Mouse (Mus musculus): ENCODE measurements around the gene Il18r1. TPM values are rescaled to one million over a fixed set of nuclear protein-coding genes. Genes with fewer than 3 reads are reported as not detected.

Gene Il18r1
- polyA plus RNA-seq, 1 experiment, result not detected

DNA sequence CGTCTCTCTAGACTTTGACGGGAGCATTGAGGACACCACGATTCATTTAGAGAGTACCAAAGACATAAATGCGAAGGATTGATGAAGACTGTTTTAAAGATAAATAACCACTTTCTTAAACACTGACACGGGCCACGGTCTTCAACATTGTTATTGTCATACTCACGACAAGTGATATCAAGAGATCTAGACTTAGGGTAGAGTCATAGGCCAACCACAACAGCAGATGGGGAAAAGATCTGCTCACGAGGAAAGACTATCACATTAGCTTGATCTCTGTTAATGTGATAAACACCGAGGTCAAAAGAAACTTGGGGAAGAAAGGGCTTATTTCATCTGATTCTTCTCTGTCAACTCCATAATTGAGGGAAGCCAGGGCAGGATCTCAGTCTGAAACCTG, 38.1 kb upstream of the Il18r1 start:
- Histone ChIP-seq H3K4me2 (ENCODE audit: low read depth) (no peak overlapping the region), H3ac (ENCODE audit: control insufficient read depth, insufficient read length) (no peak overlapping the region), H3K79me2 (ENCODE audit: control insufficient read depth, insufficient read depth) (no peaks in the 10 kb centered on the region), H3K27me3 (ENCODE audit: control insufficient read depth, insufficient read depth, insufficient read length) (no peaks in the 10 kb centered on the region), H3K36me3 (ENCODE audit: control insufficient read depth, insufficient read depth) (no peaks in the 10 kb centered on the region), H3K4me3 (no peak overlapping the region)
- TF ChIP-seq POLR2AphosphoS2 (IDR thresholded peaks at IDR 0.05; ENCODE audit: insufficient read length, low read depth), result no peak
- no peak for TF ChIP-seq TCF3 (IDR thresholded peaks at IDR 0.05; ENCODE audit: insufficient read length, low read depth)
- no peak for TF ChIP-seq MYOD1 (IDR thresholded peaks at IDR 0.05; ENCODE audit: control insufficient read depth in 1 of 3, insufficient read length in 2 of 3, low read depth in 2 of 3)
- TF ChIP-seq SRF (IDR thresholded peaks at IDR 0.05; ENCODE audit: control insufficient read depth, insufficient read length, low read depth), result no peak
- no peak for TF ChIP-seq REST (IDR thresholded peaks at IDR 0.05; ENCODE audit: insufficient read depth, insufficient read length)
- no peak for TF ChIP-seq E2F4 (IDR thresholded peaks at IDR 0.05; ENCODE audit: insufficient read depth)
- no peak for TF ChIP-seq USF1 (IDR thresholded peaks at IDR 0.05; ENCODE audit: low read depth)
- no peak for TF ChIP-seq MYOG (IDR thresholded peaks at IDR 0.05; ENCODE audit: control insufficient read depth in 1 of 3, insufficient read depth in 1 of 3, insufficient read length in 2 of 3, low read depth in 2 of 3)
- TF ChIP-seq TCF12 (IDR thresholded peaks at IDR 0.05; ENCODE audit: insufficient read depth, poor library complexity, severe bottlenecking), result no peak
- no peak for TF ChIP-seq CEBPB (IDR thresholded peaks at IDR 0.05; ENCODE audit: insufficient read depth, poor library complexity, severe bottlenecking)
- TF ChIP-seq POLR2A (IDR thresholded peaks at IDR 0.05; ENCODE audit: insufficient read length, low read depth), result no peak
- no peak for TF ChIP-seq MAX (IDR thresholded peaks at IDR 0.05; ENCODE audit: low read depth)

DNA sequence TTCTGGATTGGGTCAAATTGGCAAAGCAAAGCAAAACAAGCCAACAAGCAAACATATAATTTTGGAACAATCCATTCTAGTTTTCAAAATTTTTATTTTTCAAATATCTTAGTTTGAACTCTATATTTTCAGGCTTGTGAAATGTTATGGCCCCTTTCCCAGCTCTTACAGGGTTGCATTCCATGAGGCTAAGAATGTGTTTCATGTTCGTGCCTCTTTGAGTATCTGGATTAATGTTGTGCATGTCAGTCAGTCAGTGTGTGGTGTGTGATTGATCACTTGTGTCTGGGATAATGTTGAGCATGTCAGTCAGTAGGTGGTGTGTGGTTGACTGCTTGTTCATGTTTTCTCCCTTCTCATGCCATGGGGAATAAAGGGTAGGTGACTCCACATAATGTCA, 37.5 kb upstream of the Il18r1 start:
- Histone ChIP-seq H3K36me3 (ENCODE audit: control insufficient read depth, insufficient read depth) (no peaks in the 10 kb centered on the region), H3K4me3 (no peak overlapping the region), H3ac (ENCODE audit: control insufficient read depth, insufficient read length) (no peak overlapping the region), H3K79me2 (ENCODE audit: control insufficient read depth, insufficient read depth) (no peaks in the 10 kb centered on the region), H3K27me3 (ENCODE audit: control insufficient read depth, insufficient read depth, insufficient read length) (no peaks in the 10 kb centered on the region), H3K4me2 (ENCODE audit: low read depth) (no peak overlapping the region)
- TF ChIP-seq E2F4 (IDR thresholded peaks at IDR 0.05; ENCODE audit: insufficient read depth), result no peak
- no peak for TF ChIP-seq REST (IDR thresholded peaks at IDR 0.05; ENCODE audit: insufficient read depth, insufficient read length)
- TF ChIP-seq MYOG (IDR thresholded peaks at IDR 0.05; ENCODE audit: control insufficient read depth in 1 of 3, insufficient read depth in 1 of 3, insufficient read length in 2 of 3, low read depth in 2 of 3), result no peak
- TF ChIP-seq MYOD1 (IDR thresholded peaks at IDR 0.05; ENCODE audit: control insufficient read depth in 1 of 3, insufficient read length in 2 of 3, low read depth in 2 of 3), result no peak
- TF ChIP-seq POLR2A (IDR thresholded peaks at IDR 0.05; ENCODE audit: insufficient read length, low read depth), result no peak
- TF ChIP-seq TCF3 (IDR thresholded peaks at IDR 0.05; ENCODE audit: insufficient read length, low read depth), result no peak
- no peak for TF ChIP-seq SRF (IDR thresholded peaks at IDR 0.05; ENCODE audit: control insufficient read depth, insufficient read length, low read depth)
- TF ChIP-seq TCF12 (IDR thresholded peaks at IDR 0.05; ENCODE audit: insufficient read depth, poor library complexity, severe bottlenecking), result no peak
- TF ChIP-seq CEBPB (IDR thresholded peaks at IDR 0.05; ENCODE audit: insufficient read depth, poor library complexity, severe bottlenecking), result no peak
- no peak for TF ChIP-seq MAX (IDR thresholded peaks at IDR 0.05; ENCODE audit: low read depth)
- no peak for TF ChIP-seq POLR2AphosphoS2 (IDR thresholded peaks at IDR 0.05; ENCODE audit: insufficient read length, low read depth)
- no peak for TF ChIP-seq USF1 (IDR thresholded peaks at IDR 0.05; ENCODE audit: low read depth)

DNA sequence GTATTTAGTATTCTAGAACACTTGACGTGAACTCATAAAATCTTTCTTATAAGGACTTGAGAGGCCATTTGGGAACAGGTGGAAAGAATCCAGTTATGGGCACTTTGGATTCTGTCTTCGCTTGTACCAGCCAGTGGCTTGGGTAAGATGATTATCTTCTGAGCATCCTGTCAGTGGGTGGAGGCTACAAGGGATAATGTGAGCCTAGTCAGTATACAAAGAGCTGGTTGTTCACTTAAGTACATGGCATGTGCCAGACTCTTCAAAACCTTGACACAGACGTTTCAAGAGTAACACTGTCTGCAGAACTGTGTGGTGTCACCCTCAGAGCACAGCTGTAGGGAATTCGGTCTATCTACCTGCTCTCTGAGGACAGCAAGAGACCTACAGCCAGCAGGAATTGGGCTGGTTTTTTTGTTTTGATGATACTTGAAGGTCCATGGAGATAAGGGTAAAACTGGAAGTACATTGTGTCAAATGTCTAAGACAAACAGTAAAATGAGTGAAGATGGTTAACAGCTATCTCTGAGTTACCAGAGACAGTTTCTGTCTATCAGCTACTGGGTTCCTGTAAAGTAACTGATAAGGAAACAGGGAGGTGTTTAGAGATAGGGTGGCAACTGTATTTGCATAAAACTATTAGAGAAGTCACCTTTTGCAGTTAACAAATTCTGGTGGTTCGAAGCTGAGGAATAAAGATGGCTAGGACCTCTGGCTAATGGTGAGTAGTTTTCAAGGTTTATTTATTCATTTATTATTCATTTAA, 36.3 kb upstream of the Il18r1 start, which contains the start of gene Il1rl1:
Gene Il1rl1, plus strand, starts transcription at position 661 of the 766 bp plus-strand sequence.
- Histone ChIP-seq H3K4me3 (no peak within 1 kb of the TSS), H3ac (ENCODE audit: control insufficient read depth, insufficient read length) (no peak within 1 kb of the TSS), H3K27me3 (ENCODE audit: control insufficient read depth, insufficient read depth, insufficient read length) (no peaks in the 10 kb centered on the region), H3K4me2 (ENCODE audit: low read depth) (no peak within 1 kb of the TSS), H3K36me3 (ENCODE audit: control insufficient read depth, insufficient read depth) (no peaks in the 10 kb centered on the region), H3K79me2 (ENCODE audit: control insufficient read depth, insufficient read depth) (no peaks in the 10 kb centered on the region)
- TF ChIP-seq MYOG (IDR thresholded peaks at IDR 0.05; ENCODE audit: control insufficient read depth in 1 of 3, insufficient read depth in 1 of 3, insufficient read length in 2 of 3, low read depth in 2 of 3) (no peak), MYOD1 (IDR thresholded peaks at IDR 0.05; ENCODE audit: control insufficient read depth in 1 of 3, insufficient read length in 2 of 3, low read depth in 2 of 3) (no peak), SRF (IDR thresholded peaks at IDR 0.05; ENCODE audit: control insufficient read depth, insufficient read length, low read depth) (no peak), MAX (IDR thresholded peaks at IDR 0.05; ENCODE audit: low read depth) (no peak), REST (IDR thresholded peaks at IDR 0.05; ENCODE audit: insufficient read depth, insufficient read length) (no peak), CEBPB (IDR thresholded peaks at IDR 0.05; ENCODE audit: insufficient read depth, poor library complexity, severe bottlenecking) (no peak), TCF3 (IDR thresholded peaks at IDR 0.05; ENCODE audit: insufficient read length, low read depth) (no peak), POLR2A (IDR thresholded peaks at IDR 0.05; ENCODE audit: insufficient read length, low read depth) (no peak), E2F4 (IDR thresholded peaks at IDR 0.05; ENCODE audit: insufficient read depth) (no peak), USF1 (IDR thresholded peaks at IDR 0.05; ENCODE audit: low read depth) (no peak), POLR2AphosphoS2 (IDR thresholded peaks at IDR 0.05; ENCODE audit: insufficient read length, low read depth) (no peak), TCF12 (IDR thresholded peaks at IDR 0.05; ENCODE audit: insufficient read depth, poor library complexity, severe bottlenecking) (no peak)

DNA sequence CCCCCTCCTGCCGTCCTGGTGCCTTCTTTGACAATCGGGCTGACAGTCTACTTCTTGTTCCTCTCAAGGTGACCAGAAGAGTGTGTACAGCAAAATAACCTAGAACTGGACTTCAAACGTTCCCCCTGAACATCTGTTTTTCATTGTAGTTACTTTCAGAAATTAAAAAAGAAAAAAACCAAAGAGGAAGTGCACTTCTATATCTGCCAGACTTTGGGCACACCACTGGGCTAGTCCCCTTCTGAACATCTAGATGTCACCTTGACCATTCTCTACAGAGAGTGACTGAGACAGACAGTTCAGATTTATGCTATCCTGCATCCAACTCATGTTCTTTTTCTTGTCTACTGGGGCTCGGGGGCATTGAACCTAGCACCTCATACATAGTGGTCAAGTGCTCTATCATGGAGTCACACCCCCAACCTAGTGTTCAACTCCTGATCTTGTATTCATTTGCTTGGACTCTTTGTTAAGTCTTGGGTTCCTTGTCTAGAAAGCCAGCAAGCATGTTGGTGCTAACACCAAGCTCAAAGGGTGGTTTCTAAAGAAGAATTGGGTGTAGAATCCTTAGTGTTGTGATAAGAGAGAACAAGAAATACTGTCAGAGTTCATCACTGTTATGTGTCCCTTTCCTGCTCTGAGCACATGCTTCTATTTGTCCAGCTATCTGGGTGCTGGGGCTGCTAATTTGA, 35.1 kb upstream of the Il18r1 start:
- no peak overlapping the region for H3ac ChIP-seq (ENCODE audit: control insufficient read depth, insufficient read length)
- H3K4me3 ChIP-seq, result no peak overlapping the region
- H3K4me2 ChIP-seq (ENCODE audit: low read depth), result no peak overlapping the region
- no peaks in the 10 kb centered on the region for H3K27me3 ChIP-seq (ENCODE audit: control insufficient read depth, insufficient read depth, insufficient read length)
- H3K79me2 ChIP-seq (ENCODE audit: control insufficient read depth, insufficient read depth), result no peaks in the 10 kb centered on the region
- no peak for TF ChIP-seq POLR2A (IDR thresholded peaks at IDR 0.05; ENCODE audit: insufficient read length, low read depth)
- no peak for TF ChIP-seq TCF3 (IDR thresholded peaks at IDR 0.05; ENCODE audit: insufficient read length, low read depth)
- no peak for TF ChIP-seq USF1 (IDR thresholded peaks at IDR 0.05; ENCODE audit: low read depth)
- no peak for TF ChIP-seq MAX (IDR thresholded peaks at IDR 0.05; ENCODE audit: low read depth)
- no peak for TF ChIP-seq TCF12 (IDR thresholded peaks at IDR 0.05; ENCODE audit: insufficient read depth, poor library complexity, severe bottlenecking)
- TF ChIP-seq MYOD1 (IDR thresholded peaks at IDR 0.05; ENCODE audit: control insufficient read depth in 1 of 3, insufficient read length in 2 of 3, low read depth in 2 of 3), result no peak
- no peak for TF ChIP-seq E2F4 (IDR thresholded peaks at IDR 0.05; ENCODE audit: insufficient read depth)
- H3K36me3 ChIP-seq (ENCODE audit: control insufficient read depth, insufficient read depth), result no peaks in the 10 kb centered on the region

Measured in myocyte (in vitro differentiated cells).